Mouse (Mus musculus): ENCODE measurements around the gene Galnt18. TPM values are rescaled to one million over a fixed set of nuclear protein-coding genes. Genes with fewer than 3 reads are reported as not detected.

Galnt18 gene
- total RNA-seq, 1 experiment = 0.89 TPM

DNA sequence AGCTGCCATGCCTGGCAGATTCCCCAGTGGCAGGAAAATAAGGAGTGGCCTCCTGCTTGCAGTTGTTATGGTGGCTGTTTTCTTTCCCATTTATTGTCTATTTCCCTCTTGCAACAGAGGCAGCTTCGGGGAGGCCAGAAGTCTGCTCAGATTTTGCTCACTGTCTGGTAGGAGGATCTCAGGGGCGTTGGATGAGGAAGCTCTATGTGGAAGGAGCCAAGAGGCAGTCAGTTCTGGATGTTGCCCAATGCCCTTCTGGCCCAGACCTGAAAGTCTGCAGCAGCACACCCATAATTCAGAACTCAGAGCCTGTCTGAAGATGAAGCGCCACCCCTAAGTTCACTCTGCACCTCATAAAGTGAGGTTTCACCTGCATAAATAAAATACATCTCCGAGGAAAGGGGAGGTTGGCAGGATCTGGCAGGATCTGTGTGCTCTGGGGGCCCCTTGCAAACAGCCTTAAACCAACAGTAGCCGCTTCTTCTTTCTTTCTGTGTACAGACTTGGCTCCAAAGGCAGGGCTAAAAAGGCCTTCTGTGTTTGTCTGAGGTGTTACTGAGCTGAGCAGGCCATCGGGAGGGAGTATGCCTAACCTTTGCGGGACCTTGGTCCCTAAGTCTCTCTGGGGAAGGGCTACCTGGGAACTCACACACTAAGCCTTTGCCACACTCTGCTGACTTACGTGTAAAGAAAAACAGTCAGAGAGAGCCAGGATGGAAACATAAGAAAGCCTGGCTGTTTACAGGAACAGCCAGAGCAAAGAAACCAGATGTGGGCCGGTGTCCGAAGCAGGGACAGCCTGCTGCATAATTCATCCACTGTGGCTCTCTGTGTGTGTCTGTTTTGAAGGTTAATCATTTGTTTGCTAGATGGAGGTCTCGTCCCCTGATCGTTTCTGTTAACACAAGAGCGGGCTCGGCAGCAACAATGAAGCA lies 116.4 kb downstream of the Galnt18 start:
- Histone ChIP-seq H3K4me3 (ENCODE audit: insufficient read depth in 1 of 2, low read depth in 1 of 2, low read length in 2 of 2, poor library complexity in 1 of 2, severe bottlenecking in 1 of 2) (no peak overlapping the region), H3K9ac (ENCODE audit: insufficient read depth, low read depth, low read length, poor library complexity, severe bottlenecking) (no peak overlapping the region), H3K4me1 (ENCODE audit: control insufficient read depth in 2 of 2, insufficient read depth in 2 of 2, low read length in 2 of 2, poor library complexity in 1 of 2) (no peaks in the 10 kb centered on the region), H3K9me3 (ENCODE audit: control insufficient read depth, insufficient read depth, low read depth, low read length) (no peaks in the 10 kb centered on the region), H3K27ac (ENCODE audit: insufficient read depth, low read depth, low read length, poor library complexity, severe bottlenecking) (no peak overlapping the region), H3K36me3 (ENCODE audit: control insufficient read depth, insufficient read depth, low read length, poor library complexity, severe bottlenecking) (no peaks in the 10 kb centered on the region)
- in situ Hi-C loops (cut with MboI; ENCODE audit: low sequenced_read_pairs in 2 of 2, unreplicated experiment in 2 of 2) = no loop called here
- no peak for DNase-seq (ENCODE audit: low read depth, low spot score)
- TF ChIP-seq HCFC1 (IDR thresholded peaks at IDR 0.05; ENCODE audit: borderline replicate concordance, insufficient read depth, low read length) (no peak), MAFK (IDR thresholded peaks at IDR 0.05; ENCODE audit: insufficient read depth, low read depth, low read length) (no peak), ZNF384 (IDR thresholded peaks at IDR 0.05; ENCODE audit: low read depth, low read length) (no peak), CHD2 (IDR thresholded peaks at IDR 0.05; ENCODE audit: low read depth, low read length) (no peak)

GRCm38 (mm10) chr7:111658579-111658978 lies 121.2 kb downstream of the Galnt18 start:
- in situ Hi-C loops (cut with MboI; ENCODE audit: low sequenced_read_pairs in 2 of 2, unreplicated experiment in 2 of 2) = no loop called here
- H3K9me3 ChIP-seq (ENCODE audit: control insufficient read depth, insufficient read depth, low read depth, low read length) = no peaks in the 10 kb centered on the region
- H3K27ac ChIP-seq (ENCODE audit: insufficient read depth, low read depth, low read length, poor library complexity, severe bottlenecking) = no peak overlapping the region
- H3K36me3 ChIP-seq (ENCODE audit: control insufficient read depth, insufficient read depth, low read length, poor library complexity, severe bottlenecking) = no peaks in the 10 kb centered on the region
- DNase-seq (ENCODE audit: low read depth, low spot score) = no peak
- no peaks in the 10 kb centered on the region for H3K4me1 ChIP-seq (ENCODE audit: control insufficient read depth in 2 of 2, insufficient read depth in 2 of 2, low read length in 2 of 2, poor library complexity in 1 of 2)
- no peak overlapping the region for H3K9ac ChIP-seq (ENCODE audit: insufficient read depth, low read depth, low read length, poor library complexity, severe bottlenecking)
- no peak overlapping the region for H3K4me3 ChIP-seq (ENCODE audit: insufficient read depth in 1 of 2, low read depth in 1 of 2, low read length in 2 of 2, poor library complexity in 1 of 2, severe bottlenecking in 1 of 2)
- TF ChIP-seq MAFK (IDR thresholded peaks at IDR 0.05; ENCODE audit: insufficient read depth, low read depth, low read length) (no peak), CHD2 (IDR thresholded peaks at IDR 0.05; ENCODE audit: low read depth, low read length) (no peak), HCFC1 (IDR thresholded peaks at IDR 0.05; ENCODE audit: borderline replicate concordance, insufficient read depth, low read length) (no peak), ZC3H11A (IDR thresholded peaks at IDR 0.05; ENCODE audit: borderline replicate concordance, low read depth, low read length) (no peak)

- H3K9ac ChIP-seq (ENCODE audit: insufficient read depth, low read depth, low read length, poor library complexity, severe bottlenecking) = no peak overlapping the region
- no peak overlapping the region for H3K4me3 ChIP-seq (ENCODE audit: insufficient read depth in 1 of 2, low read depth in 1 of 2, low read length in 2 of 2, poor library complexity in 1 of 2, severe bottlenecking in 1 of 2)
- no peak for TF ChIP-seq HCFC1 (IDR thresholded peaks at IDR 0.05; ENCODE audit: borderline replicate concordance, insufficient read depth, low read length)
- TF ChIP-seq MAFK (IDR thresholded peaks at IDR 0.05; ENCODE audit: insufficient read depth, low read depth, low read length) = no peak
- no peak for TF ChIP-seq ZC3H11A (IDR thresholded peaks at IDR 0.05; ENCODE audit: borderline replicate concordance, low read depth, low read length)
- no peak for TF ChIP-seq ZNF384 (IDR thresholded peaks at IDR 0.05; ENCODE audit: low read depth, low read length)
- no peaks in the 10 kb centered on the region for H3K9me3 ChIP-seq (ENCODE audit: control insufficient read depth, insufficient read depth, low read depth, low read length)
- no peak overlapping the region for H3K27ac ChIP-seq (ENCODE audit: insufficient read depth, low read depth, low read length, poor library complexity, severe bottlenecking)
- DNase-seq (ENCODE audit: low read depth, low spot score) = no peak
- H3K4me1 ChIP-seq (ENCODE audit: control insufficient read depth in 2 of 2, insufficient read depth in 2 of 2, low read length in 2 of 2, poor library complexity in 1 of 2) = no peaks in the 10 kb centered on the region
- in situ Hi-C loops (cut with MboI; ENCODE audit: low sequenced_read_pairs in 2 of 2, unreplicated experiment in 2 of 2) = no loop called here
- H3K36me3 ChIP-seq (ENCODE audit: control insufficient read depth, insufficient read depth, low read length, poor library complexity, severe bottlenecking) = no peaks in the 10 kb centered on the region
Measured at GRCm38 (mm10) chr7:111655002-111655401, 124.8 kb downstream of the Galnt18 start.

DNA sequence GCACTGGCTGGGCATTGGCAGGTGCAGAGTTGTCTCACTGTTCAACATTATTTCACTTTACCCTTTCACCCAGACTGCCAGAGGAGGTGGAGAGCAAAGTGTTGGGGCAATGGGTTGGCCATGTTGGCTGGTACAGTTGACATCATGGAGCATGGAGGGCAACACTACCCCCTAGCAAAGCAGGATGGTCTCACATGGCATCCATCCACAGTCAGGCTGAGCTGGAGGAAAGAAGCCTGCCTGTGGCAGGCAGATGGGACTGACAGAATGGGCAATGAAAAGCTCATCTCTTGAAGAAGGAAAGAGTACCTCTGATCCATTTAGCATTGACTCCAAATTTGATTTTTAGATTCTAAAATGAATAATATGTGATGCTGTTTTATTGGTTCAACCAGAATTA lies 125.3 kb downstream of the Galnt18 start:
- no peaks in the 10 kb centered on the region for H3K9me3 ChIP-seq (ENCODE audit: control insufficient read depth, insufficient read depth, low read depth, low read length)
- H3K4me1 ChIP-seq (ENCODE audit: control insufficient read depth in 2 of 2, insufficient read depth in 2 of 2, low read length in 2 of 2, poor library complexity in 1 of 2) = no peaks in the 10 kb centered on the region
- H3K36me3 ChIP-seq (ENCODE audit: control insufficient read depth, insufficient read depth, low read length, poor library complexity, severe bottlenecking) = no peaks in the 10 kb centered on the region
- TF ChIP-seq CHD2 (IDR thresholded peaks at IDR 0.05; ENCODE audit: low read depth, low read length) = no peak
- TF ChIP-seq ZNF384 (IDR thresholded peaks at IDR 0.05; ENCODE audit: low read depth, low read length) = no peak
- no peak for TF ChIP-seq ZC3H11A (IDR thresholded peaks at IDR 0.05; ENCODE audit: borderline replicate concordance, low read depth, low read length)
- TF ChIP-seq MAFK (IDR thresholded peaks at IDR 0.05; ENCODE audit: insufficient read depth, low read depth, low read length) = no peak
- TF ChIP-seq HCFC1 (IDR thresholded peaks at IDR 0.05; ENCODE audit: borderline replicate concordance, insufficient read depth, low read length) = no peak
- in situ Hi-C loops (cut with MboI; ENCODE audit: low sequenced_read_pairs in 2 of 2, unreplicated experiment in 2 of 2) = no loop called here
- no peak for DNase-seq (ENCODE audit: low read depth, low spot score)
- H3K27ac ChIP-seq (ENCODE audit: insufficient read depth, low read depth, low read length, poor library complexity, severe bottlenecking) = no peak overlapping the region
- H3K9ac ChIP-seq (ENCODE audit: insufficient read depth, low read depth, low read length, poor library complexity, severe bottlenecking) = no peak overlapping the region
- no peak overlapping the region for H3K4me3 ChIP-seq (ENCODE audit: insufficient read depth in 1 of 2, low read depth in 1 of 2, low read length in 2 of 2, poor library complexity in 1 of 2, severe bottlenecking in 1 of 2)

Measured in ES-E14 (cell line).